Mouse (Mus musculus): ENCODE data around the gene Serpina5. TPM values are rescaled to one million over a fixed set of nuclear protein-coding genes. Genes with fewer than 3 reads are reported as not detected.

Serpina5 gene
- polyA plus RNA-seq (2014; fragmentation: Nextera tagmentation; extraction: Ambion mirVana), result not detected in 2 replicates

DNA sequence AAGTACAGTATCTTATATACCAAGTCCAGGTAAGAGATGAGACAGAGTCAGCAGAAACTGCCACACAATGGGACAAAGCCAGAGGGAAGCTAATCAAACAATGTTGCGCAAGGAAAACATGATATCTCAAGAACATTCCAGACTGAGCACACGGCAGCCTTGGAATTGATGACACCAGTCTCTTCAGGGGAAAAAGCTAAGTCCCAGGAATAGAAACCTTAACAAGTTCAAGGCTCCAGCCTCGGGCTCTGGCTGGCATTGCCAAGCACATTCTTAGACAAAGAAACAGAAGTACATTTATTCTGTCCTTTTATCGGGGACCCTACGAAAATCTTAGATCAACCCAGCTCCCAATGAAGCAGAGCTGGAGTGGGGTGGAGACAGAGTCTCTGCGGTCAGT is at the start of gene Serpina5:
Gene Serpina5, plus strand, starts transcription at position 346 of the 400 bp plus-strand sequence.
- H3K4me2 ChIP-seq (ENCODE audit: low read length), result no peak within 1 kb of the TSS
- no peaks in the 10 kb centered on the region for H3K9me3 ChIP-seq (ENCODE audit: control insufficient read depth, low read length)
- no peak within 1 kb of the TSS for H3K27ac ChIP-seq (replicated peaks in 1 of 2; ENCODE audit: control insufficient read depth in 1 of 2, insufficient read depth in 1 of 2, low read depth in 2 of 2, low read length in 2 of 2)
- WGBS, result 71% methylated on average over 6 of the region's 6 CpGs
- no peaks in the 10 kb centered on the region for H3K36me3 ChIP-seq (ENCODE audit: control insufficient read depth, insufficient read depth, low read length)
- ATAC-seq (ENCODE audit: insufficient number of reproducible peaks, insufficient read depth, low FRiP score, low read depth), result no peak
- H3K9ac ChIP-seq (ENCODE audit: low read length), result no peak within 1 kb of the TSS
- no peaks in the 10 kb centered on the region for H3K4me1 ChIP-seq (ENCODE audit: control insufficient read depth in 2 of 2, insufficient read depth in 2 of 2, low read length in 2 of 2)
- no peak within 1 kb of the TSS for H3K4me3 ChIP-seq (ENCODE audit: control insufficient read depth in 1 of 2, insufficient read depth in 1 of 2, low read depth in 1 of 2, low read length in 2 of 2)
- H3K27me3 ChIP-seq (ENCODE audit: control insufficient read depth, insufficient read depth, low read length), result no peaks in the 10 kb centered on the region

DNA sequence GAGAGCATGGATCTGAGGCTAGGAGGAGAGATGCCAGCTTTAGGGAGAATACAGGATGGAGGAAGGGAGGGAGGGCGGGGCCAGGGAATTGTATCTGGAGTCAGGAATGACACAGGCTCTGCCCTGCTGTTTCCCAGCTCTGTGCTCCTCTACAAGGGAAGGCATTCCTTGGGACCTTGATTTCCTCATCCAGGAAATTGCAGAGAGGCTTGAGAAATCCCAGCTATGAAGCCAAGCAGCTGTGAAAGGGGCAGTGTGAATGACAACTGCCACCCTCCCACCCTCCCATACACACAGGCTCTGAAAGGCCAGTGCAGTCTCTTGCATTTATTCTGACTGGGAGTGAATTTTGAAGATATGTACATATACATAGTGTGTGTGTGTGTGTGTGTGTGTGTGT is 46.9 kb upstream of the Serpina5 start:
- 50% methylated on average over 1 of the region's 1 CpGs for WGBS
- Histone ChIP-seq H3K9ac (ENCODE audit: low read length) (no peak overlapping the region), H3K4me3 (ENCODE audit: control insufficient read depth in 1 of 2, insufficient read depth in 1 of 2, low read depth in 1 of 2, low read length in 2 of 2) (no peak overlapping the region), H3K36me3 (ENCODE audit: control insufficient read depth, insufficient read depth, low read length) (no peaks in the 10 kb centered on the region), H3K27ac (replicated peaks in 1 of 2; ENCODE audit: control insufficient read depth in 1 of 2, insufficient read depth in 1 of 2, low read depth in 2 of 2, low read length in 2 of 2) (no peak overlapping the region), H3K4me2 (ENCODE audit: low read length) (no peak overlapping the region), H3K4me1 (ENCODE audit: control insufficient read depth in 2 of 2, insufficient read depth in 2 of 2, low read length in 2 of 2) (peaks cover 6% of the 10 kb centered on the region in 2 experiments), H3K9me3 (ENCODE audit: control insufficient read depth, low read length) (no peaks in the 10 kb centered on the region), H3K27me3 (ENCODE audit: control insufficient read depth, insufficient read depth, low read length) (peaks cover 19% of the 10 kb centered on the region)
- ATAC-seq (ENCODE audit: insufficient number of reproducible peaks, insufficient read depth, low FRiP score, low read depth), result no peak

- Histone ChIP-seq H3K9ac (ENCODE audit: low read length) (no peak overlapping the region), H3K9me3 (ENCODE audit: control insufficient read depth, low read length) (no peaks in the 10 kb centered on the region), H3K4me2 (ENCODE audit: low read length) (no peak overlapping the region), H3K36me3 (ENCODE audit: control insufficient read depth, insufficient read depth, low read length) (no peaks in the 10 kb centered on the region), H3K4me3 (ENCODE audit: control insufficient read depth in 1 of 2, insufficient read depth in 1 of 2, low read depth in 1 of 2, low read length in 2 of 2) (no peak overlapping the region), H3K27me3 (ENCODE audit: control insufficient read depth, insufficient read depth, low read length) (peaks cover 33% of the 10 kb centered on the region), H3K4me1 (ENCODE audit: control insufficient read depth in 2 of 2, insufficient read depth in 2 of 2, low read length in 2 of 2) (peaks cover 6% of the 10 kb centered on the region in 2 experiments), H3K27ac (replicated peaks in 1 of 2; ENCODE audit: control insufficient read depth in 1 of 2, insufficient read depth in 1 of 2, low read depth in 2 of 2, low read length in 2 of 2) (no peak overlapping the region)
- WGBS, result 73% methylated on average over 8 of the region's 8 CpGs
- no peak for ATAC-seq (ENCODE audit: insufficient number of reproducible peaks, insufficient read depth, low FRiP score, low read depth)
These were observed 45.2 kb upstream of the Serpina5 start for GRCm38 (mm10) chr12:104055755-104056154.

- no peaks in the 10 kb centered on the region for H3K36me3 ChIP-seq (ENCODE audit: control insufficient read depth, insufficient read depth, low read length)
- no peak overlapping the region for H3K4me3 ChIP-seq (ENCODE audit: control insufficient read depth in 1 of 2, insufficient read depth in 1 of 2, low read depth in 1 of 2, low read length in 2 of 2)
- 0 out of 2 replicates have a peak overlapping the region, but pooled peaks have one; percentile 11 for H3K9ac ChIP-seq (ENCODE audit: low read length)
- H3K4me1 ChIP-seq (ENCODE audit: control insufficient read depth in 2 of 2, insufficient read depth in 2 of 2, low read length in 2 of 2), result peaks cover 6% of the 10 kb centered on the region in 2 experiments
- no peak for ATAC-seq (ENCODE audit: insufficient number of reproducible peaks, insufficient read depth, low FRiP score, low read depth)
- H3K4me2 ChIP-seq (ENCODE audit: low read length), result no peak overlapping the region
- no peaks in the 10 kb centered on the region for H3K9me3 ChIP-seq (ENCODE audit: control insufficient read depth, low read length)
- 5% methylated on average over 4 of the region's 4 CpGs for WGBS
- peak overlapping the region; percentile 25 to 61; a peak in 3 of 4 replicates for H3K27ac ChIP-seq (replicated peaks in 1 of 2; ENCODE audit: control insufficient read depth in 1 of 2, insufficient read depth in 1 of 2, low read depth in 2 of 2, low read length in 2 of 2)
- H3K27me3 ChIP-seq (ENCODE audit: control insufficient read depth, insufficient read depth, low read length), result peaks cover 44% of the 10 kb centered on the region
These were observed 43.9 kb upstream of the Serpina5 start for GRCm38 (mm10) chr12:104057050-104057449.

GRCm38 (mm10) chr12:104057531-104057930 is 43.4 kb upstream of the Serpina5 start:
- no peak for ATAC-seq (ENCODE audit: insufficient number of reproducible peaks, insufficient read depth, low FRiP score, low read depth)
- peak overlapping the region; percentile 25 to 61; a peak in 3 of 4 replicates for H3K27ac ChIP-seq (replicated peaks in 1 of 2; ENCODE audit: control insufficient read depth in 1 of 2, insufficient read depth in 1 of 2, low read depth in 2 of 2, low read length in 2 of 2)
- H3K9ac ChIP-seq (ENCODE audit: low read length), result 0 out of 2 replicates have a peak overlapping the region, but pooled peaks have one; percentile 11
- H3K4me2 ChIP-seq (ENCODE audit: low read length), result no peak overlapping the region
- H3K9me3 ChIP-seq (ENCODE audit: control insufficient read depth, low read length), result no peaks in the 10 kb centered on the region
- H3K27me3 ChIP-seq (ENCODE audit: control insufficient read depth, insufficient read depth, low read length), result peaks cover 46% of the 10 kb centered on the region
- 74% methylated on average over 7 of the region's 7 CpGs for WGBS
- H3K4me3 ChIP-seq (ENCODE audit: control insufficient read depth in 1 of 2, insufficient read depth in 1 of 2, low read depth in 1 of 2, low read length in 2 of 2), result no peak overlapping the region
- H3K36me3 ChIP-seq (ENCODE audit: control insufficient read depth, insufficient read depth, low read length), result no peaks in the 10 kb centered on the region
- H3K4me1 ChIP-seq (ENCODE audit: control insufficient read depth in 2 of 2, insufficient read depth in 2 of 2, low read length in 2 of 2), result peaks cover 6% of the 10 kb centered on the region in 2 experiments

- 46% methylated on average over 6 of the region's 6 CpGs for WGBS
- Histone ChIP-seq H3K4me2 (ENCODE audit: low read length) (no peak overlapping the region), H3K27ac (replicated peaks in 1 of 2; ENCODE audit: control insufficient read depth in 1 of 2, insufficient read depth in 1 of 2, low read depth in 2 of 2, low read length in 2 of 2) (no peak overlapping the region), H3K9me3 (ENCODE audit: control insufficient read depth, low read length) (no peaks in the 10 kb centered on the region), H3K27me3 (ENCODE audit: control insufficient read depth, insufficient read depth, low read length) (peaks cover 44% of the 10 kb centered on the region), H3K4me1 (ENCODE audit: control insufficient read depth in 2 of 2, insufficient read depth in 2 of 2, low read length in 2 of 2) (peaks cover 6% of the 10 kb centered on the region in 2 experiments), H3K9ac (ENCODE audit: low read length) (no peak overlapping the region), H3K4me3 (ENCODE audit: control insufficient read depth in 1 of 2, insufficient read depth in 1 of 2, low read depth in 1 of 2, low read length in 2 of 2) (no peak overlapping the region), H3K36me3 (ENCODE audit: control insufficient read depth, insufficient read depth, low read length) (no peaks in the 10 kb centered on the region)
- no peak for ATAC-seq (ENCODE audit: insufficient number of reproducible peaks, insufficient read depth, low FRiP score, low read depth)
These were observed 40.8 kb upstream of the Serpina5 start for GRCm38 (mm10) chr12:104060126-104060525.

- 37% methylated on average over 2 of the region's 2 CpGs for WGBS
- no peak overlapping the region for H3K4me3 ChIP-seq (ENCODE audit: control insufficient read depth in 1 of 2, insufficient read depth in 1 of 2, low read depth in 1 of 2, low read length in 2 of 2)
- H3K9me3 ChIP-seq (ENCODE audit: control insufficient read depth, low read length), result no peaks in the 10 kb centered on the region
- no peak overlapping the region for H3K4me2 ChIP-seq (ENCODE audit: low read length)
- H3K27me3 ChIP-seq (ENCODE audit: control insufficient read depth, insufficient read depth, low read length), result peaks cover 31% of the 10 kb centered on the region
- H3K4me1 ChIP-seq (ENCODE audit: control insufficient read depth in 2 of 2, insufficient read depth in 2 of 2, low read length in 2 of 2), result peaks cover 6% of the 10 kb centered on the region in 2 experiments
- H3K27ac ChIP-seq (replicated peaks in 1 of 2; ENCODE audit: control insufficient read depth in 1 of 2, insufficient read depth in 1 of 2, low read depth in 2 of 2, low read length in 2 of 2), result no peak overlapping the region
- no peak for ATAC-seq (ENCODE audit: insufficient number of reproducible peaks, insufficient read depth, low FRiP score, low read depth)
- no peak overlapping the region for H3K9ac ChIP-seq (ENCODE audit: low read length)
- no peaks in the 10 kb centered on the region for H3K36me3 ChIP-seq (ENCODE audit: control insufficient read depth, insufficient read depth, low read length)
These were observed 39.1 kb upstream of the Serpina5 start for GRCm38 (mm10) chr12:104061862-104062261.

GRCm38 (mm10) chr12:104064532-104064931 is 36.4 kb upstream of the Serpina5 start:
- Histone ChIP-seq H3K27me3 (ENCODE audit: control insufficient read depth, insufficient read depth, low read length) (peaks cover 26% of the 10 kb centered on the region), H3K4me3 (ENCODE audit: control insufficient read depth in 1 of 2, insufficient read depth in 1 of 2, low read depth in 1 of 2, low read length in 2 of 2) (no peak overlapping the region), H3K36me3 (ENCODE audit: control insufficient read depth, insufficient read depth, low read length) (no peaks in the 10 kb centered on the region), H3K4me1 (ENCODE audit: control insufficient read depth in 2 of 2, insufficient read depth in 2 of 2, low read length in 2 of 2) (no peaks in the 10 kb centered on the region; a peak in 1 of 4 replicates), H3K9ac (ENCODE audit: low read length) (no peak overlapping the region), H3K27ac (replicated peaks in 1 of 2; ENCODE audit: control insufficient read depth in 1 of 2, insufficient read depth in 1 of 2, low read depth in 2 of 2, low read length in 2 of 2) (no peak overlapping the region), H3K9me3 (ENCODE audit: control insufficient read depth, low read length) (no peaks in the 10 kb centered on the region), H3K4me2 (ENCODE audit: low read length) (no peak overlapping the region)
- WGBS, result 59% methylated on average over 4 of the region's 4 CpGs
- no peak for ATAC-seq (ENCODE audit: insufficient number of reproducible peaks, insufficient read depth, low FRiP score, low read depth)

All from heart, embryonic 14.5 days (tissue).